Mouse (Mus musculus): ENCODE results near the gene Adamtsl4. TPM values are rescaled to one million over a fixed set of nuclear protein-coding genes. Genes with fewer than 3 reads are reported as not detected.
A peak's percentile ranks its signal among the peaks of the same experiment; 100 is the strongest.

Adamtsl4 gene
- polyA plus RNA-seq, 1 experiment from 2014 or later, result 1.1 TPM

DNA sequence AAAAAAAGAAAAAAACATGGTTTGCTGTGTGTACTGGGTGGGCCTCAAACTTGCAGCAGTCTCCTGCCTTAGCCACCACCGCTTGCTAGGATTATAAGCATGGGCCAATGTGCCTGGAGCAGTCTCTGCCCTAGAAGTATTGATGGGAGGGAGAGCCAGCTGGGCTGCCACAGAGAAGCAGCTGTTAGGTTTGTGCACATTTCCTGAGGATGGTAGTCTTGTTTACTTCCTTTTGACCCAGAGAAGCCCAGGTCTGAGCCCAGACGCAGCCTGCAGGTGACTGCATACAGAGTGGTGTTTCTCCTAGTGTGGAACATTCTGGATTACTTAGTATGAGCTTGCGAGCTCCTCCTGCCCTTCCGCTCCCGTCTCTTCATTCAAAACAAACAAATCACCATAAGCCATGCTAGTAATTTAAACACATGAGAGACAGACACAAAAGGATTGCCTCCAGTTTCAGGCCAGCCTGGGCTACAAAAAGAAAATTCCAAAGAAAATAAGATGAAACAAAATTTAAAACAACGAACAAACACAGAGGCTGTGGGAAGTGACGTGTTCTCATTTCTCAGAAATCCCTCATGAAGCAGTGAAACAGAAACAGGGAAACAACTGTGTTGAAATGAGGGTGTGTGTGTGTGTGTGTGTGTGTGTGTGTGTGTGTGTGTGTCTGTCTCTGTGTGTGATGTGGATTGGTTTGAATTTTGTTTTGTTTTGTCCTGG lies 19.0 kb downstream of the Adamtsl4 start:
- H3K4me1 ChIP-seq (ENCODE audit: control insufficient read depth, insufficient read depth, low read length), result peaks cover 13% of the 10 kb centered on the region
- 82% methylated on average over 7 of the region's 7 CpGs for WGBS
- no peak overlapping the region for H3K4me3 ChIP-seq (ENCODE audit: low read depth, low read length)
- no peaks in the 10 kb centered on the region for H3K9me3 ChIP-seq (ENCODE audit: control insufficient read depth, low read length)
- H3K9ac ChIP-seq (replicated peaks; ENCODE audit: low read depth, low read length), result no peak overlapping the region
- no peak overlapping the region for H3K4me2 ChIP-seq (ENCODE audit: low read depth, low read length)
- 0 out of 2 replicates have a peak, but pooled peaks cover 7% of the 10 kb centered on the region for H3K36me3 ChIP-seq (ENCODE audit: control insufficient read depth, insufficient read depth, low read length)
- peak overlapping the region; percentile 40 for H3K27ac ChIP-seq (ENCODE audit: low read depth, low read length)
- ATAC-seq (ENCODE audit: low read depth), result no peak
- no peaks in the 10 kb centered on the region for H3K27me3 ChIP-seq (ENCODE audit: control insufficient read depth, insufficient read depth, low read length)

- Histone ChIP-seq H3K27me3 (ENCODE audit: control insufficient read depth, insufficient read depth, low read length) (no peaks in the 10 kb centered on the region), H3K9ac (replicated peaks; ENCODE audit: low read depth, low read length) (no peak overlapping the region), H3K9me3 (ENCODE audit: control insufficient read depth, low read length) (no peaks in the 10 kb centered on the region), H3K4me2 (ENCODE audit: low read depth, low read length) (no peak overlapping the region), H3K4me1 (ENCODE audit: control insufficient read depth, insufficient read depth, low read length) (peaks cover 16% of the 10 kb centered on the region), H3K4me3 (ENCODE audit: low read depth, low read length) (no peak overlapping the region), H3K27ac (ENCODE audit: low read depth, low read length) (peak overlapping the region; percentile 40), H3K36me3 (ENCODE audit: control insufficient read depth, insufficient read depth, low read length) (peaks cover 11% of the 10 kb centered on the region; the same call in 1 of the 2 replicates)
- WGBS, result 30% methylated on average over 7 of the region's 7 CpGs
- no peak for ATAC-seq (ENCODE audit: low read depth)
Measured at GRCm38 (mm10) chr3:95668026-95668425, 19.7 kb downstream of the Adamtsl4 start.

GRCm38 (mm10) chr3:95667521-95667920 lies 20.2 kb downstream of the Adamtsl4 start:
- Histone ChIP-seq H3K27me3 (ENCODE audit: control insufficient read depth, insufficient read depth, low read length) (no peaks in the 10 kb centered on the region), H3K4me2 (ENCODE audit: low read depth, low read length) (no peak overlapping the region), H3K36me3 (ENCODE audit: control insufficient read depth, insufficient read depth, low read length) (peaks cover 12% of the 10 kb centered on the region; the same call in 1 of the 2 replicates), H3K9ac (replicated peaks; ENCODE audit: low read depth, low read length) (no peak overlapping the region), H3K9me3 (ENCODE audit: control insufficient read depth, low read length) (no peaks in the 10 kb centered on the region), H3K27ac (ENCODE audit: low read depth, low read length) (peak overlapping the region; percentile 40), H3K4me3 (ENCODE audit: low read depth, low read length) (no peak overlapping the region), H3K4me1 (ENCODE audit: control insufficient read depth, insufficient read depth, low read length) (peaks cover 17% of the 10 kb centered on the region)
- 61% methylated on average over 4 of the region's 4 CpGs for WGBS
- ATAC-seq (ENCODE audit: low read depth), result 0 out of 2 replicates have a peak, but pooled peaks have one; percentile 26

DNA sequence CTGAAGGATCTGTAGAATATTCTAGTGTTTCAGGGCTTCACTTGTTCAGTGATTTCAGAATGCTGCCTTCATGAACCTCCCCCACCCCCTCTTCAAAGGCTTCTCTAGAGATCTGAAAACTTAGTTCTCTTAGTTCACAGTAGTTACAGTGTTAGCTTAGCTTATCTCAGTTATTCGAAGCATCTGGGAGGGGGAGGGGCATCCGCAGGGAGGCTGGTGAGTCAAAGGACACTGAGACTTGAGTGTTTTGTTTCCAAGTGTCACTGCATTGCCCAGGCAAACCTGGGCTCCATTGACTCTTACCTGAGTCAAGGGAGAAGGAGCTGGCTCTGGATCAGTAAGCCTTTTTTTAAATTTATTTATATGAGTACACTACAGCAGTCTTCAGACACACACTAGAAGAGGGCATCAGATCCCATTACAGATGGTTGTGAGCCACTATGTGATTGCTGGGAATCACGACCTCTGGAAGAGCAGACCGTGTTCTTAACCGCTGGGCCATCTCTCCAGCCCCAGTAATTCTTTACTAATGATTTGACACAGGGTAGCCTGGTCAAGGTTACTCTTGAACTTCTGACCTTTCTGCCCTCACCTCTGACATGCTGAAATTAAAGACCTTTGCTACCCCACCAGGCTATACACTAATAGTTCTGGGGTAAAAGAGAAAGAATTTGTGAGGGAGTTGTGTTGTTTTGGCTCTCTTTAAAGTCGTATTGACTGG lies 21.4 kb downstream of the Adamtsl4 start:
- ATAC-seq (ENCODE audit: low read depth), result no peak
- no peak overlapping the region for H3K27ac ChIP-seq (ENCODE audit: low read depth, low read length)
- no peaks in the 10 kb centered on the region for H3K9me3 ChIP-seq (ENCODE audit: control insufficient read depth, low read length)
- no peak overlapping the region for H3K4me3 ChIP-seq (ENCODE audit: low read depth, low read length)
- H3K4me1 ChIP-seq (ENCODE audit: control insufficient read depth, insufficient read depth, low read length), result peaks cover 25% of the 10 kb centered on the region
- no peak overlapping the region for H3K4me2 ChIP-seq (ENCODE audit: low read depth, low read length)
- peaks cover 20% of the 10 kb centered on the region; the same call in 1 of the 2 replicates for H3K36me3 ChIP-seq (ENCODE audit: control insufficient read depth, insufficient read depth, low read length)
- WGBS, result 76% methylated on average over 6 of the region's 6 CpGs
- no peak overlapping the region for H3K9ac ChIP-seq (replicated peaks; ENCODE audit: low read depth, low read length)
- H3K27me3 ChIP-seq (ENCODE audit: control insufficient read depth, insufficient read depth, low read length), result no peaks in the 10 kb centered on the region

GRCm38 (mm10) chr3:95664940-95665352 lies 22.8 kb downstream of the Adamtsl4 start:
- no peak overlapping the region for H3K27ac ChIP-seq (ENCODE audit: low read depth, low read length)
- no peak overlapping the region for H3K4me2 ChIP-seq (ENCODE audit: low read depth, low read length)
- H3K9me3 ChIP-seq (ENCODE audit: control insufficient read depth, low read length), result no peaks in the 10 kb centered on the region
- H3K27me3 ChIP-seq (ENCODE audit: control insufficient read depth, insufficient read depth, low read length), result no peaks in the 10 kb centered on the region
- H3K9ac ChIP-seq (replicated peaks; ENCODE audit: low read depth, low read length), result no peak overlapping the region
- 82% methylated on average over 4 of the region's 4 CpGs for WGBS
- peaks cover 27% of the 10 kb centered on the region; the same call in 1 of the 2 replicates for H3K36me3 ChIP-seq (ENCODE audit: control insufficient read depth, insufficient read depth, low read length)
- H3K4me3 ChIP-seq (ENCODE audit: low read depth, low read length), result no peak overlapping the region
- peaks cover 35% of the 10 kb centered on the region for H3K4me1 ChIP-seq (ENCODE audit: control insufficient read depth, insufficient read depth, low read length)
- no peak for ATAC-seq (ENCODE audit: low read depth)

GRCm38 (mm10) chr3:95663969-95664608 lies 23.6 kb downstream of the Adamtsl4 start:
- ATAC-seq (ENCODE audit: low read depth), result no peak
- WGBS, result 93% methylated on average over 3 of the region's 3 CpGs
- Histone ChIP-seq H3K27ac (ENCODE audit: low read depth, low read length) (no peak overlapping the region), H3K9me3 (ENCODE audit: control insufficient read depth, low read length) (no peaks in the 10 kb centered on the region), H3K9ac (replicated peaks; ENCODE audit: low read depth, low read length) (no peak overlapping the region), H3K4me3 (ENCODE audit: low read depth, low read length) (no peak overlapping the region), H3K4me2 (ENCODE audit: low read depth, low read length) (no peak overlapping the region), H3K4me1 (ENCODE audit: control insufficient read depth, insufficient read depth, low read length) (peaks cover 35% of the 10 kb centered on the region), H3K27me3 (ENCODE audit: control insufficient read depth, insufficient read depth, low read length) (no peaks in the 10 kb centered on the region), H3K36me3 (ENCODE audit: control insufficient read depth, insufficient read depth, low read length) (peaks cover 27% of the 10 kb centered on the region; the same call in 1 of the 2 replicates)

DNA sequence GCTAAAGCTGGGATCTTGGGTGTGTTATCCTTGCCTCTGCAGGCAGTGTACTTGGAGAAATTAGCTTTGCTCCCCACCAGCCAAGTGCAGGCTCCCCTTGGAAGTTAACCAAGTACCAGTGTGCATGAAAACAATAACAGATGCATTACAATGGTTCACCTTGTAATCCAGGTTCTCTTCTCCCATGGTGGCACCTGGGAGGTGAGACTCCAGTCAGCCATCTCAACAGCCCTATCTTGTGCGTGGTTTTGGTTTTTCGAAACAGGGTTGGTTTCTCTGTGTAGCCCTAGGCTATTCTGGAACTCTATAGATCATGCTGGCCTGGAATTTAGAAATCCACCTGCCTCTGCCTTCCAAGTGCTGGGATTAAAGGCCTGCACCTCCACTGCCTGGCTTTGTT lies 24.2 kb downstream of the Adamtsl4 start:
- peaks cover 27% of the 10 kb centered on the region; the same call in 1 of the 2 replicates for H3K36me3 ChIP-seq (ENCODE audit: control insufficient read depth, insufficient read depth, low read length)

DNA sequence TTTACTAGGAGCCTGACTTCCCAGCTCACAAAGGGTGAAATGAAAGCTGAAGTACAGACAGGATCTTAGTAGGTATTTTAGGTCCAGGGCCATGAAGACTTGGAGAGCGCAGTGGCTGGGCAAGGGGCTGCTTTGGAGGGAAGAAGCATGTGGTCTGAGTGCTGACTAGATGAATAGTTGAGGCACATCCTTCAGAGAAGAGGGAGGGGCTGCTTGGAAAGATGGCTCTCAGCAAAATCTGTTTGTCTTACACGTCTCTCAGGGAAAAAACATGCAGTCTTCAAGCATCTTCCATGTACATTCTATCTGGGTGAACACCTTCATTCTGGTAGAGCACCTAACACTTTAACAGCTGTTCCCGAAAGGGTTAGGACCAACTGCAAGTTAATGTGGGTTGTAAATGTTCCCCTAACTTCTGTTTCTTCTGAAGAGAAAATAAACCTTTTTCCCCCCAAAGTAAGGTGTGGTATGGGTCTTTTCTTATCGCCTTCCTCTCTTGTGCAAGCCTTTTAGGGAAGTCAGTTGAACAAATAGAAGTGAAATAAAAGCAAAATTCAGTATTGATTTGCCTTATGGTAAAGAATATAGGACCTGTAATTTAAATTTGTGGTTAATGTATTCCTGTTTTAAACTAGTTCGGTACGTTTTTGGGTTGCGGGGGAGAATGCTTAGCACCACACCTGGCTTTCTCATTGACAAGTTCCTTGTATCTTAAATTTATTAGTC lies 24.8 kb downstream of the Adamtsl4 start:
- WGBS, result 86% methylated on average over 7 of the region's 7 CpGs
- Histone ChIP-seq H3K36me3 (ENCODE audit: control insufficient read depth, insufficient read depth, low read length) (peaks cover 27% of the 10 kb centered on the region; the same call in 1 of the 2 replicates), H3K9ac (replicated peaks; ENCODE audit: low read depth, low read length) (no peak overlapping the region), H3K27me3 (ENCODE audit: control insufficient read depth, insufficient read depth, low read length) (no peaks in the 10 kb centered on the region), H3K4me2 (ENCODE audit: low read depth, low read length) (no peak overlapping the region), H3K4me1 (ENCODE audit: control insufficient read depth, insufficient read depth, low read length) (peaks cover 32% of the 10 kb centered on the region), H3K4me3 (ENCODE audit: low read depth, low read length) (no peak overlapping the region), H3K27ac (ENCODE audit: low read depth, low read length) (no peak overlapping the region), H3K9me3 (ENCODE audit: control insufficient read depth, low read length) (no peaks in the 10 kb centered on the region)
- no peak for ATAC-seq (ENCODE audit: low read depth)

More for the DNA sequence above, 24.2 kb downstream of the Adamtsl4 start:
- no peak overlapping the region for H3K4me2 ChIP-seq (ENCODE audit: low read depth, low read length)
- H3K27me3 ChIP-seq (ENCODE audit: control insufficient read depth, insufficient read depth, low read length), result no peaks in the 10 kb centered on the region
- WGBS, result 75% methylated on average over 2 of the region's 2 CpGs
- no peak for ATAC-seq (ENCODE audit: low read depth)
- H3K4me3 ChIP-seq (ENCODE audit: low read depth, low read length), result no peak overlapping the region
- H3K4me1 ChIP-seq (ENCODE audit: control insufficient read depth, insufficient read depth, low read length), result peaks cover 35% of the 10 kb centered on the region
- no peak overlapping the region for H3K27ac ChIP-seq (ENCODE audit: low read depth, low read length)
- no peaks in the 10 kb centered on the region for H3K9me3 ChIP-seq (ENCODE audit: control insufficient read depth, low read length)
- H3K9ac ChIP-seq (replicated peaks; ENCODE audit: low read depth, low read length), result no peak overlapping the region
